Mouse (Mus musculus) layer of hippocampus, adult 9-11 months (tissue): ENCODE measurements around the gene Mknk2.
A peak's percentile ranks its signal among the peaks of the same experiment; 100 is the strongest.

Experiments used
- DNase-seq: peaks from one replicate; pipeline ENCODE4 v3.0.0; 2022

The Mknk2 gene

GRCm38 (mm10) chr10:80692249-80693165 lies 14.6 kb upstream of the Mknk2 start:
- DNase-seq: peak; percentile 56

DNA sequence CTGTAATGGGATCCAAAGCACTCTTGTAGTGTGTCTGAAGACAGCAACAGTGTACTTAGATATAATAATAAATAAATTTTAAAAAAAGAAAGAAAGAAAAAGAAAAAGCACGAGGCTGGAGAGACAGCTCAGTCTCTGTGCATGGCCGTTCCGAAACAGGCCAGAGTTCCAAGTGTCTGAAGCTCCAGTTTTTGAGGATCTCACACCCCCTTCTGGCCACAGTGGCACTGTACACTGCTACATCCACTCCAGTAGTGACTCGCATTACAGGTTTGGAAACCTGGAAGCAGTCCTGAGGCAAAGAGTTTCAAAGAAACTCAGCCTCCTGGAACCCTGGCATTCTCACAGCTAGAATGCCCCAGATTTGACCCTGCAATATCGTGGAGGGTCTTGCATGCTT lies 9.9 kb upstream of the Mknk2 start:
- DNase-seq: peak; percentile 58

DNA sequence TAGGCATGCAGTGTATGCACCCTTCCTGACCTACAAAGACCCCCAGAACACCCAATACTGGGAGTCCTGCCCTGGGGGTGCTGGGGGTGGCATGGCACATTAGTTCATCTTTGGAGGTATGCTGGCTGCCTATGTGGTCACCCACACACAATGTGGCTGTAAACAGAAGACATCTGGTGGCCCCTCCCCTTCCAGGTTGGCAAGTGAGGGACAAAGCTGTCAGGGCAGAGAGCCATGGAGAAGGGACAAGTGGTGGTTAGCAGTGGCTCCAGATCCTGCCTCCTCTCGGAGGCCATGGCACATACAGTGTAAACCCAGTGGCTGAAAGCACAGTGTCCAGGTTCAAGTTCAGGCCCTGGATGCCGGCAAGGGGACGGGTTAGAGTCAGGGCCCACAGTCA lies 8.7 kb upstream of the Mknk2 start:
- no peak for DNase-seq

DNA sequence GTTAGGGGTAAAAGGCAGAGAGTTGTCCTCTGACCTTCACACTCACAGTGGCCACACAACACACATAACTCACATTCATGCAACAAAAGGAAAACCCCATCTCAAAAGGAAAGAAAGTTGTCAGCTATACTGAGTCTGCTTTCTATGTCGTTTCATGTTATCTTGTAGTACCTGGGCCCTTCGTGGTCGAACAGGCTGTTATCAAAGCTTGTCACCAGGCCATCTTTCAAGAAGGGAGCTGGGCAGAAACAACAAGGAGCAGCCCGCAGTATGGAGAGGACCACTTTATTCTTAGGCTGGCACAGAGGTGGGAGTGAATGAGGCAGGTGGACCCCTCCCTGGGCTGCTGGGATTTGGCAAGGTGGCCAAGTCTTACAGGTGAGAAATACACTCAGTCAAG lies 7.1 kb upstream of the Mknk2 start:
- DNase-seq: no peak

DNA sequence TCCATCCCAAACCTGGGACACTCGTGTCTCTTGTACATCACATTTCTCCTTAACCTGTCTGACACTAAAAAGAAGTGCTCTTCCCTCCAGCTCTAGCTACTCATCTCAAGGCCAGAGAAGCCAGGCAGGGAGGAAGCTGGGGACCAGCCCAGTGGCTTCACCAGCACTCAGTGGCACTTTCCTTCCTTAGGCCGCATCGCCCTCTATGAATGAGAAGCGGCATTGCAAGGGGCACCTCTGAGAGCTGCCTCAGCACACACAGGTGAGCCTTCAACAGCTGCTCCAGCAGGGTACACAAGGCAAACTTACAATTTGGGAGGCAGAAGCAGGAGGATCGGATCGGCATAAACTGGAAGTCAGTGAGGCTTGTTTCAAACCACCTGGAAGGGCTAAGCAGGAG lies 6.3 kb upstream of the Mknk2 start:
- DNase-seq: no peak

- DNase-seq: no peak
These were observed 5.7 kb upstream of the Mknk2 start for GRCm38 (mm10) chr10:80683647-80684046.

DNA sequence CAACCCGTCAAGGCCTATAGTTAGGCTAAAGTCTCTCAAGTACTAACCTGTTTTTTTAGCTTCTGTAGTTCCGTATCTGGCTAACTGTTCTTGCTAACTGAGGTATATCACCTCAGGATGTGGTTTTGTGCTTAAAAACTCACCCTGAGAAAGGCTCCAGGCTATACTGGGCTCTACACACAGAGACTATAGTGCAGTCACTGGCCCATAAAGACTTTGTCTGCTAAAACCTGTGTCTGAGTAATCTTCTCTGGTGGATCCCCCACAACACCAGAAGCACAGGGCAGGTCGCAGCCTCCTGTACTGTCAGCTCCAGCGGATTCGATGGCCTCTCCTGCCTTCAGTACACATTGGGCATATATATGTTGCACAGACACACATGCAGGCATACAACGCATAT lies 4.1 kb upstream of the Mknk2 start:
- no peak for DNase-seq

DNA sequence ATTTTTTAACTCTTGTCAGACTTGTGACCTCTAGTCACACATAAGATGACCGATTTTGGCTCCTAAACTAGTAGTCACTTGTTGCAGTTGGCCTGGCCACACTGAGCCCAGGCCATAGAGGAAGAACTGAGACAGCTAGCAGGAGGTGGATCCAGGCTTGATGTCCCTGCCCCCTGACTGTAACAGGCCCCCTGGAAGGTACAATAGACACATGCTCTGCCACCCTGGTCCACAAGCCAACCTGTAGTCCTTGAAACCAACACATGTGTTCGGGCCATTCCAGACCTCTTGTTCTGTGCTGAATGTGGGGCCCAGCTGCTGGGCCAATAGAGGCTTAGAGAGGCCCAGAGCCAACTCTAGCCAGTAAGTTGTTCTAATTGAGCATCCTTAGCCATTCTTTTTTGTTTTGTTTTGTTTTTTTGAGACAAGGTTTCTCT lies 2.4 kb upstream of the Mknk2 start:
- DNase-seq: no peak

GRCm38 (mm10) chr10:80679556-80680259 lies 1.8 kb upstream of the Mknk2 start:
- DNase-seq: no peak

DNA sequence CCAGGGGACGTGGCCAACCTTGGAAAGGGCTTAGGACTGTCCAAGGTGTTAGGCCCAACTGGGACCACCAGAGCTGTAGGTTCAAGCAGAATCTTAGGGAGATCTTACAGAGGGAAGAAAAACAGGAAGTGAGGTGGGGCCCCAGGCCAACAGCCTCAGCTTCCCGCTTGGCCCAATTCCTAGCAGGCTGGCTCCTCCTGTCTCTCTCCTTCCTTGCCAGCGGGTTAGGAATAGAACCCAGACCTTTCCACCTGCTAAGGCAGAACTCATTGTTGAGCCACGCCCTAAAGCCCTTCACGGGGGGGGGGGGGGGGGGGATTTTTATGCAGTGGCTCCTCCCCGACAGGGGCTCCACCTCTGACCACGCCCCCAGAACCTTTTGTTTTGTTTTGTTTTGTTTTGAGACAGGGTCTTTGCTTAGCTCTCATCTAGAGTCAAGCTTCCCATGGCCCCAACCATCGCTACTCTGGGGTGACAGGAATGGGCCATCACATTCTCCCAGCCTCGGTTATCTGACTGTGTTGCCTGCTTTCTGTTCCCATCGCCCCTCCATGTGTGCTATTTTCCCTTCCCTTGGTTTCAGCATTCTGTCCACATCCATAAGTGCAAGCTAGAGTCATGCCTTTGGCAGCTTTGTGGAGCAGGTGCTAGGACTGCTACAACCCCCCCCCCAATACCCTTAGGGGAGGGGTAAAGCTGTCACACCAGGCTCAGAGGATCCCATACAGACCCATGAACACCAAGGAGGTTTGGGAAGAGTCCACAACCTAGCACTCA lies 877 bp upstream of the Mknk2 start:
- no peak for DNase-seq

GRCm38 (mm10) chr10:80677128-80677875 lies 610 bp downstream of the Mknk2 start:
- no peak for DNase-seq

DNA sequence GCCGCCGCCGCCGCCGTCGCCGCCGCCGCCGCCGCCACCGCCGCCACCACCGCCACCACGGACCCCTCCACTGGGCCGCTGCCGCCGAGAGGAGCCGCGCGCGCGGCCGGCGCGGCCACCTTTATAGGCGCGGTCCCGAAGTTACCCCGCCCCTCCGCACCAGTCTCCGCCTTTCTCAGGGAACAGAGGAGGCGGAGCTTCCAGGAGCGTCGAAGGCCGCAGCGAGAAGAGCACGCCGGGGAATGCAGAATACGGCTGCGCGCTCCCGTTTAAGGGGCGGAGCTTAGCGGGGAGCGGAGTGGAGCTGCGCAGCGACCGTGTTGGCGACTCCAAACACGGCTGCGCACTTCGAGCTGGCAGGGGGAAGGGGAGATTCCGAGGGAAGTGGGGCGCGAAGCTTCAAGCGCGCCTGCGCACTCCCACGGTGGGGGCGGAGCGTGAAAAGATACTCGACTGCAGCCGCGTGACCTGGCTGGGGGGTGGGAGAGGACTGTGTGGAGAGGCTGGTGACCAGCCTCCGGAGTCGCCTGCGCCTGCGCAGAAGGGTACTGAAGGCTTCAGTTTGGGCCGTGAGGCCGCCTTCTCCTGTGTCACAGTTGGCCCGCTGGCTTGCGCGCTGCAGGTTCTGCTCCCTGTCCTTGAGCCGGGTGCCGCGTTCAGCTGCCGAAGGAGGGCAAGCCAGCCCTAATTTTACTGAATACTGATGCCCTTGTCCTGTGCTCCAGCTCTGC lies 1.5 kb downstream of the Mknk2 start:
- peak; percentile 100 for DNase-seq

DNA sequence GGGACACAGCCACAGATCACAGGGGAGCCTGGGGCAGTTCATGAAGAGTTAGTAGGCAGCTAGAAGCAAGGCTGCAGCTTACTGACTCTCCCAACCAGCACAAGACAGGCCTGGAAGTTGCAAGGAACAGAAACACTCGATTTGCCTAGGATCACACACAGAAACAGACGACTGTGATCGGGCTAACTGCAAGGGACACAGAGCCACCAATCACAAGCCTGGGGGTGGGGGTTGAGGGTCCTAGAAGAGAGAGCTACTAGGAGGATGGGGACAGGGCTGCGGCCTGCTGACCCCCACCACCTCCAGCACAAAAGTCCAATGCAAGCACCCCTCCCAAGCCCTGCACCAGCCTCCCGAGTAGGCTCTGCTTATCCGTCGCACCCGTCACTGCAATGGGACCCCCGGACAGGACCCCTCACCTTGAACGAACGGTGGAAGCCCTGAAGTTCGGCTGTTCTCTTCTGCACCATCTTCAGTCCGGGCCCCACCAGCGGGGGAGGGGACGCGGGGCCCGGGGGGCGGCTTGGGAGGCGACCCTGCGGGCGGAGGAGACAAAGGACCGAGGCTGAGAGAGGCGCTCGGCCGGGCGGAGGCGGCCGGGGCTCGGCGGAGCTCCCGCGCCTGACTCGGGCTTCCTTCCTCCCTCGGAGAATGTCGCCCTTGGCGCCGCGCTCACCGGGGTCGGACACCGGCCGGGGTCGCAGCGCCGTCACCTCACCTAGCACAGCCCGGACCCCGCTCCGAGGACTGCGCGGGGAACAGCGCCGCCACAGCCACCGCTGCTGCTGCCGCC lies 2.3 kb downstream of the Mknk2 start:
- no peak for DNase-seq

DNA sequence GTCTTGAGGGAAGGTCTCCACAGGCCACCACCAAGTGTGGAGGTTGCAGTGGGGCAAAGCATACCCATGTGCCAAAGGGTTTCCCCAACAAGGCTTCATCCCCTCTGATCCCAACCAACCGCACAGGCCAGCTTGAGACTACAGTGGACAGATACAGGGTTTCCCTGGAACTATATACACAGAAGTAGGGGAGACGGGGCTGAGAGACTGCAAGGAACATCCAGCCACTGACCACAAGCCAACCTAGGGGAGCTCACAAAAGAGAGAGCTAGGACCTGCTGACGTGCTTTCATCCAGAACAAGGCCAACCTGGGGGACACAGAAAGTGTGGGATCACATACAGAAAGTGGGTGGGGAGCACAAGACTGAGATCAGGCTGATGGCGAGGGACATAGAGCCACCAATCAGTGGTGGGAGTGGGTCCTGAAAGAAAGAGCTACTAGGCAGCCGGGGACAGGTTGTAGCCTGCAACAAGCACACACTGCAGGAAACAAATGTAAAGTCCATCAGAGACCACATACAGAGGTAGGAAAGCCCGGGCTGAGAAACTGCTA lies 3.0 kb downstream of the Mknk2 start:
- no peak for DNase-seq

DNA sequence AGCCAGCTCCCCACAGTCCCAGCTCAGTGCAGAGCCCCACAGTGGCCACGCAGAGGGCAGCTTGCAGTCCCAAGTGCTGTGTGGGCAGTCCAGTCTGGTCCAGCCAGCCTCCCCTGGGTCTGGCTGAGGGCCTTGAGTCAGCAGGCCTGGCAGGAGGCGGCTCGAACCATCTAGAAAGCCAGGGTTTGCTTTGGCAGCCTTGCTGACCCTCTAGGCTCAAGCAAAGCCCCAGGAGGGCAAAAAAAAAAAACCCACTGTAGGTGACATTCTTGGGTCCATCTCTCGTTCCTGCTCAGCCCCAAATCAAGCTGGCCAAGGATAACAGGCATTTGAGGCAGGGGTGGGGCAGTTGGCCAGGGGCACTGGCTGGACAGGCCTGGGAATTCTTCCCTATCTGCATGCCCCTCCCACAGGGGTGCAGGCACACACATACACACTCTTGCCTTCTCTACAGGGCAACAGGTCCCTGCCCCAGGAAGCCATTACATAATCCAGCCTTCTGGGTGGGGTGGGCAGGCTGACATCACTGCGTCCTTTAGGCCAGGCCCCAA lies 3.7 kb downstream of the Mknk2 start:
- DNase-seq: no peak

GRCm38 (mm10) chr10:80673690-80674089 lies 4.2 kb downstream of the Mknk2 start:
- no peak for DNase-seq

DNA sequence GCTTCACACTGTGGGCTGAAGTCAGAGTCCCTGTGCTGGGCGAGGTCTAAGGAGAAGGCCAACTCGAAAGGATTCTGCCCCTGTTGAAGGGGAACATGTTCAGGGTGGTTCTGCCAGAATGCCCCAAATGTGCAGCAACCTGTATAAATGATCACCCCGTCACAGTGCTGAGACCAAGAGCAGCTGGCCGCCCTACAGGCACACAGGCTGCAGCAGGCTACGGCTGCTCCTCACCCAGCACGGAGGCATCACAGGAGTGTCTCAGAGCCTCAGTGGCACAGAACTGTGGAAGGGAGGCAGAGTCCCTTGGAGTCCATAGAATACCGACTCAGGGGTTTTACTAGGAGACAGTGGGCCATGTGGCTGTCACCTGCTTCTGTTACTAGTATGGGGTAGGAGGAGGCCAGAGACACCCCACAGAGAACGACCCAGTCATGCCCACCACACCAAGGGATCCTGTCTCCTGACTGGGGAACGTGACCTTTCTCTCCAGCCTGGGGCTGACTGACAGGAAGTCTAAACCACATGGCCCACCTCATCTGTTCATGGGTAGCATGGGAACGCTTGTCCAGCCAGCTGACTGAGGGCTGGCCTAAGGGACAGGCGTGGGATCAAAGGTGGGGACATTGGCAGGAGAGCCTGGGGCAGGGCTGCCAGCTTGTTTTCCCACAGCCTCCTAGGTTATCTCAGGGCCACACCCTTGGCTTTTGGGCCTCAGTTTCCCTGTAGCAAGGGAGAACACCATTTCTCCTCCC lies 5.8 kb downstream of the Mknk2 start:
- DNase-seq: no peak

DNA sequence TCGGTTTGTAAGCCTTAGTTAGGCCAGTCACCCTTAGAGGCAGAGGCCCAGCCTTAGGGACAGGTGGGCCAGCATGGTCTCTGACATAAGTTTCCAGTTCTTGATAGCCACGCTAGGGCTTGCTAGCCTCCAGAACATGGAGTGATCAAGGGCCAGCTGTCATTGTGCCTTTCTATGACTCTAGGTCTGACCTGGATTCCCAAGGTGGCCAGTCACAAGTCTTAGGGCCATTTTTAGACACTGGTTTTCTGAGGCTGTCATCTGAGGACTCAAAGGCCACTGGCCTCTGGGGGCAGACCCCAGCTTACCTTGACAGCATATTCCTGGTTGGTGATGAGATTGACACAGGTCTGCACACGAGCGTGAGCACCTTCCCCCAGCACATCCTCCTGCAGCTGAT lies 6.7 kb downstream of the Mknk2 start:
- DNase-seq: no peak

DNA sequence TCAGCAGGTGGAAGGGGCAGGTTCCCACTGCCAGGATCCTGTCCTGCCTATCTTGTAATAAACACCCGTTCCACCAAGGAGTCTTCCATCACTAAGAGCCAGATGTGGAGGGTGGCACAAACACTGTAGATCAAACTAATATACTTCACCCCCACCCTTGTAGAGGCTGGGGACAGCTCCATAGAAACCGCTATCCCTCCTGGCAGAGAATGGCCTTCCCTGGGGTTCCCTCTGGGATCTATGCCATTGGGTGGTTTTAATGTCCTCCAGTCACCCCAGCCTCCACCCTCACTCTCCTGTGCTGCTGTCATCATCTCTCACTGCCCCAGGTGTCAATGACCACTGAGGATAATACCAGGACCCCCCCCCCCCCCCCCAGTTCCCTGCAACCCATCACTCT lies 7.4 kb downstream of the Mknk2 start:
- DNase-seq: no peak
